Mouse (Mus musculus) liver, adult 2 months (tissue): ENCODE measurements around the gene 4930544G11Rik.

Experiments used
- CTCF ChIP-seq: fragments of 200-500 bp; IDR thresholded peaks from 2 replicates; pipeline ENCODE4 v1.5.1; 2011; ENCODE audit warnings: low read depth, low read length, control low read depth
- POLR2A ChIP-seq: fragments of 200-500 bp; IDR thresholded peaks from 2 replicates; pipeline ENCODE4 v1.6.1; 2011; ENCODE audit warnings: low read length, control low read depth; ENCODE audit not compliant: insufficient read depth; ENCODE audit errors: extremely low read depth

DNA sequence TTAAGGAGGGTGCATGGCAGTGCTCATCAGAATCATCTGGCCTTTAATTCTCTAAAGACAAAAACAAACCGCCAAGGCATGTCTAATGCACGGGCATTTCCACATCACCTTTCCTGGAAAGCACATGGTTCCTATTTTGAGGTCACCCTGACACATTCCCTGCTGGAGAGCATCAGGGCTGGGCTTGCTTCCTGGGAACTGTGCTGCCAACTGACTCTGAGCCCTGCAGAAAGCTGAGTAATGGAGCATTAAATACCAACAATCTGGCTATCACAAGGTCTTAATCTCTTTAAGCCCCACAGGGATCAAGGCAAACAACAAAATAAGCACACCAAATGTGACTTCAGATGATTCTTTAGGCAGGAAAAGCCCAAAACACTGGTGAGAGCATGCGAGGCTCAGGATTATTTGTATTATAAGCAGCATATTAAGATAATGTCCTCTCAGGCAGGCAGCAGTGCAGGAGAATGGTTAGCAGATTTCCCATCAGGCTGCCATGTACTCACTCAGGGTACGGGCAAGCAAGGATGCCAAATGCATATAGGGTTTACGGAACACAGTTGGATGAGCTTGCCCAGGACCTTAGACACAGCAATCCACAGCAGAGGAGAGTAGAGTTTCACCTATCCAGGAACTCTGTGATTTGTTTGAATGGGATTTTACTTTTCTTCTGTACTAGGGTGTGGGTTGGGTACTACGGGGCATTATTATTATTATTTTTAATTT, 17.1 kb downstream of the 4930544G11Rik start:
- TF ChIP-seq POLR2A (no peak), CTCF (no peak)
